Mouse (Mus musculus): ENCODE measurements around the gene Pcbp4.
A peak's percentile ranks its signal among the peaks of the same experiment; 100 is the strongest.

Gene Pcbp4

GRCm38 (mm10) chr9:106453271-106454070, at the start of gene Pcbp4:
Gene Pcbp4, plus strand, starts transcription at chr9:106453291.
- peak; percentile 57 for DNase-seq

- DNase-seq: no peak
These were observed 47.8 kb upstream of the Pcbp4 start for GRCm38 (mm10) chr9:106405275-106405674.

- DNase-seq: no peak
These were observed 46.5 kb upstream of the Pcbp4 start for GRCm38 (mm10) chr9:106406443-106407078.

GRCm38 (mm10) chr9:106409096-106409495, 44.0 kb upstream of the Pcbp4 start:
- no peak for DNase-seq

GRCm38 (mm10) chr9:106410086-106410650, 42.9 kb upstream of the Pcbp4 start:
- DNase-seq: no peak

- DNase-seq: no peak
These were observed 41.9 kb upstream of the Pcbp4 start for GRCm38 (mm10) chr9:106411091-106411594.

- DNase-seq: no peak
These were observed 41.4 kb upstream of the Pcbp4 start for GRCm38 (mm10) chr9:106411729-106412128.

- DNase-seq: no peak
These were observed 40.9 kb upstream of the Pcbp4 start for GRCm38 (mm10) chr9:106412210-106412609.

GRCm38 (mm10) chr9:106413606-106414005, 39.5 kb upstream of the Pcbp4 start:
- DNase-seq: no peak

- no peak for DNase-seq
These were observed 36.3 kb upstream of the Pcbp4 start for GRCm38 (mm10) chr9:106416826-106417225.

- DNase-seq: peak; percentile 61
These were observed 35.1 kb upstream of the Pcbp4 start for GRCm38 (mm10) chr9:106417841-106418625.

- no peak for DNase-seq
These were observed 32.5 kb upstream of the Pcbp4 start for GRCm38 (mm10) chr9:106420608-106421007.

GRCm38 (mm10) chr9:106421033-106421864, 31.8 kb upstream of the Pcbp4 start:
- no peak for DNase-seq

- peak; percentile 88 for DNase-seq
These were observed 31.3 kb upstream of the Pcbp4 start for GRCm38 (mm10) chr9:106421865-106422160.

GRCm38 (mm10) chr9:106428719-106429220, 24.3 kb upstream of the Pcbp4 start:
- no peak for DNase-seq

- peak; percentile 96 for DNase-seq
These were observed 23.7 kb upstream of the Pcbp4 start, which contains the start of gene Rpl29 for GRCm38 (mm10) chr9:106429221-106430014. Gene Rpl29, plus strand, starts transcription at chr9:106429454.

- DNase-seq: no peak
These were observed 23.2 kb upstream of the Pcbp4 start for GRCm38 (mm10) chr9:106430015-106430264.

- no peak for DNase-seq
These were observed 19.7 kb upstream of the Pcbp4 start for GRCm38 (mm10) chr9:106433389-106433788.

GRCm38 (mm10) chr9:106436566-106436965, 16.5 kb upstream of the Pcbp4 start:
- DNase-seq: no peak

- no peak for DNase-seq
These were observed 10.4 kb upstream of the Pcbp4 start for GRCm38 (mm10) chr9:106442680-106443079.

GRCm38 (mm10) chr9:106444836-106445235, 8.3 kb upstream of the Pcbp4 start:
- DNase-seq: no peak

Measured in thymus, postnatal 14 days (tissue).